Mouse (Mus musculus): ENCODE measurements around the gene Fgd3. TPM values are rescaled to one million over a fixed set of nuclear protein-coding genes. Genes with fewer than 3 reads are reported as not detected.

Gene Fgd3
- polyA plus RNA-seq, 1 experiment: not detected

DNA sequence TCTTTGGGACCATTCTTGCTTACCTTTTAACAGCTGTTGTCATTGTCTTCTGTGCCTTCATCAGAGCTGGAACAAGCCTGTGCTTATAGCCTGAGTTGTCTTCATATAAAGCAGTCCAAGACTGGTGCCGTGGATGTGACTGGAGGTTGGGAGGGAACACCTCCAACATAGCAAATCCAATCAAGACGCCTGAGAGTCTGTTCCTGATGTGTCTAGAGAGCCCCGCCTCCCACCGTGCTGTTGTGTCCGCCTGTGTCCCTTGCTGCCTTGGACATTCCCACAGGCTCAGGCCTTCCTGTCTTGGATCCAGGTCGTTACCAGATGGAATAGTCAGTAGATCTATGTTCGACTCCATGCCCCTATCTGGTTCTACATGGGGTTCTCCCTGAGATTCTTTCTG, 36.0 kb upstream of the Fgd3 start:
- TF ChIP-seq POLR2A (IDR thresholded peaks at IDR 0.05; ENCODE audit: insufficient read depth, low read depth, low read length): no peak
- no peak for TF ChIP-seq CTCF (IDR thresholded peaks at IDR 0.05; ENCODE audit: insufficient read depth, low read depth, low read length)
- H3K4me3 ChIP-seq (ENCODE audit: insufficient read depth, low read depth, low read length): no peak overlapping the region
- 76% methylated on average over 7 of the region's 7 CpGs for WGBS
- no peak overlapping the region for H3K27ac ChIP-seq (ENCODE audit: insufficient read depth, low read depth, low read length)
- peaks cover 26% of the 10 kb centered on the region for H3K4me1 ChIP-seq (ENCODE audit: control insufficient read depth, insufficient read depth, low read length)

- 70% methylated on average over 11 of the region's 11 CpGs for WGBS
- Histone ChIP-seq H3K4me3 (ENCODE audit: insufficient read depth, low read depth, low read length) (no peak overlapping the region), H3K4me1 (ENCODE audit: control insufficient read depth, insufficient read depth, low read length) (peaks cover 24% of the 10 kb centered on the region), H3K27ac (ENCODE audit: insufficient read depth, low read depth, low read length) (no peak overlapping the region)
- no peak for TF ChIP-seq POLR2A (IDR thresholded peaks at IDR 0.05; ENCODE audit: insufficient read depth, low read depth, low read length)
- TF ChIP-seq CTCF (IDR thresholded peaks at IDR 0.05; ENCODE audit: insufficient read depth, low read depth, low read length): no peak
Observed at GRCm38 (mm10) chr13:49355461-49356061, 35.5 kb upstream of the Fgd3 start.

GRCm38 (mm10) chr13:49353991-49354507, 33.9 kb upstream of the Fgd3 start:
- 50% methylated on average over 5 of the region's 5 CpGs for WGBS
- H3K27ac ChIP-seq (ENCODE audit: insufficient read depth, low read depth, low read length): 0 out of 2 replicates have a peak overlapping the region, but pooled peaks have one; percentile 8
- H3K4me1 ChIP-seq (ENCODE audit: control insufficient read depth, insufficient read depth, low read length): peaks cover 24% of the 10 kb centered on the region
- H3K4me3 ChIP-seq (ENCODE audit: insufficient read depth, low read depth, low read length): no peak overlapping the region
- no peak for TF ChIP-seq POLR2A (IDR thresholded peaks at IDR 0.05; ENCODE audit: insufficient read depth, low read depth, low read length)
- no peak for TF ChIP-seq CTCF (IDR thresholded peaks at IDR 0.05; ENCODE audit: insufficient read depth, low read depth, low read length)

DNA sequence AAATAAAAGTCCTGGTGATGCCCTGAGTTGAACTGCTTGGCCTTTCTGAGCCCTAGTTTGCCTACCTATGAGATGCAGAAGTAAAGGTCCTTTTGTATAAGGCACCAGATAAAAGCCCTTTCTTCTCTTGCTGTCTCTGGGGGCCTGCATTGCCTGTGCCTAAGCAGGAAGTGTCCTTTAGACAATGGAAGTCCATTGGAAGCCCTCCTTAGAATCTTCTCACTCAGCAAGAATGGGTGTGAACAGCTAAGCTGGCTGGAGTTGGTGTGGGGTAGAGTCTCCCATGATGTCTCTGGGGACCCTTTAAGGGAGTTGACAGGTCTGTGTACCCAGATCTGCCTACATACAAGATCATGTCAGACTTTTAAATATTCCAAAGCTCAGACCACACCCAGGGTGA, 33.3 kb upstream of the Fgd3 start:
- TF ChIP-seq CTCF (IDR thresholded peaks at IDR 0.05; ENCODE audit: insufficient read depth, low read depth, low read length) (no peak), POLR2A (IDR thresholded peaks at IDR 0.05; ENCODE audit: insufficient read depth, low read depth, low read length) (no peak)
- Histone ChIP-seq H3K27ac (ENCODE audit: insufficient read depth, low read depth, low read length) (peak overlapping the region; percentile 56; the same call in 1 of the 2 replicates), H3K4me3 (ENCODE audit: insufficient read depth, low read depth, low read length) (no peak overlapping the region), H3K4me1 (ENCODE audit: control insufficient read depth, insufficient read depth, low read length) (peaks cover 24% of the 10 kb centered on the region)

DNA sequence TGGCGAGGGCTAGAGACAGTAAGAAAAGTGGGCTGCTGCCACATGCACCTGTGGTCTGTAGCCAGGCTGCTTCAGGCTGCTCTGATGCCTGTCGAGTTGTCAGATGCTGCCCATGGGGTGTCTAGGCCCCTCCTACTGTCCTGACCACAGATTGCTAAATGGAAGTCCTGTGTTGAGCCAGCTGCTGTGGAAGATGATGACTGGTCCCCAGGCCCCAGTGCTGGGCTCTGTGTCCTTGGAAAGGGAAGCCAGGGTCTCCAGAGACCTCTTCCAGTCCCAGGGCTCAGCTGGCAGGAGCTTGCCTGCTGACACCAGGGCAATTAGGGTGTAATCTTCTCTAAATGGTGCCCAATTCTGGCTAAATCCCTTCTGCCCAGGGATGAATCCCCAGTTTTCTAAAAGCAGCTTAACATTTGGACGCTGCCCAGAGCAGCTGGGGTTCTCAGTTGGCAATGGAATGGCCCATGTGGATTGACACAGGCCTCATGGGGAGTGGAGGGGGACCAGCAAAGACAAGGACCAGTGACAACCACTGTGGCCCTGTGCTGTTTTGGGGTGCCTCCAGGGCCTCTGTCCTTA, 32.6 kb upstream of the Fgd3 start:
- TF ChIP-seq CTCF (IDR thresholded peaks at IDR 0.05; ENCODE audit: insufficient read depth, low read depth, low read length) (no peak), POLR2A (IDR thresholded peaks at IDR 0.05; ENCODE audit: insufficient read depth, low read depth, low read length) (no peak)
- WGBS: 37% methylated on average over 3 of the region's 3 CpGs
- Histone ChIP-seq H3K4me1 (ENCODE audit: control insufficient read depth, insufficient read depth, low read length) (peaks cover 24% of the 10 kb centered on the region), H3K4me3 (ENCODE audit: insufficient read depth, low read depth, low read length) (no peak overlapping the region), H3K27ac (ENCODE audit: insufficient read depth, low read depth, low read length) (peak overlapping the region; percentile 56)

DNA sequence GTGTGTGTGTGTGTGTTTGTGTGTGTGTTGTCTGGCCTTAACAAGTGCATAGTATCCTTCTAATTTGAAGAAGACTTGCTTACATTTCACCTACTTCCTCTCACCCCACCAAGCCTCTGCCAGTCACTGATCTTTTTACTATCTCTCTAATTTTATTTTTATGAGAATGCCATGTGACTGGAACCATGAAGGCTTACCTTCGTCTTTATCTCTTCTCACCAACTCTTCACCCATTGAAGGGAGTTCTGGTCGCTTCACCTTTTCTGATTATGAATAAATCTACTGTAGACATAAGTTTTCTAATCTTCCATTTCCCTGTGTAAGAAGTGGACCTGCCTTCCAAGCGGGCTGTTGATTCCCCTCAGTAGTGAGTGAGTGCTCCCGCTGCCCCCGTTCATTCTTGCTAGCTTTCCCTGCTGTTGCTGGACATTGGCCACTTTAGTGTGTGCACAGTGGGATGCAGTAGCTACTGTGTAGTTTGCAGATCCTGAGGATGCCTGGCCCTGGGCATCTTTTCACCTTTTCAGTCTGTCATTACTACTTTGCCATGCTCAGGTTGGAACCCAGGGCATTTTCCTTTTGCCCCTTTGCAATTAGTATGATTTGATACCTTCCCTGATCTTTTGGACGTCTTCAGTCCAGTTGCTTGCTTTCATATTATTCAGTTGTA, 29.9 kb upstream of the Fgd3 start:
- no peak overlapping the region for H3K4me3 ChIP-seq (ENCODE audit: insufficient read depth, low read depth, low read length)
- H3K27ac ChIP-seq (ENCODE audit: insufficient read depth, low read depth, low read length): no peak overlapping the region
- 86% methylated on average over 6 of the region's 6 CpGs for WGBS
- H3K4me1 ChIP-seq (ENCODE audit: control insufficient read depth, insufficient read depth, low read length): peaks cover 29% of the 10 kb centered on the region
- no peak for TF ChIP-seq POLR2A (IDR thresholded peaks at IDR 0.05; ENCODE audit: insufficient read depth, low read depth, low read length)
- no peak for TF ChIP-seq CTCF (IDR thresholded peaks at IDR 0.05; ENCODE audit: insufficient read depth, low read depth, low read length)

DNA sequence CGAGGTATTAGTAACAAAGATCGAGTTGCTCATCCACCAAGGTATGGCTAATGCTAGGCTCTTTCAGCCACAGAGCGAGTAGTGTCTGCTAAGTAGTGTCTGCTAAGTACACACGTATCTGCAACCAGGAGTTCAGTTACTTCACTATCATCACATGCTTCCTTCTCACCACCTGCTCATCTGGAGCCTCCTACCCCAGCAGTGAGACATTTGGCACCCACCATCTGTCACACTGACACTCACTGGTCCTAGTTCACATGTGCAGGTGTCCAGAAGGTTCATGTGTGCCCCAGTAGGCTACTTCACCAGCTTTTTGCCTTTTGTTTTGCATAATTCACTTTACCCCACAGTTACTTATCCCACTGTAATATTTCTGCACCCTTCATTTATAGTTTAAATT, 29.2 kb upstream of the Fgd3 start:
- no peak overlapping the region for H3K4me3 ChIP-seq (ENCODE audit: insufficient read depth, low read depth, low read length)
- peaks cover 35% of the 10 kb centered on the region for H3K4me1 ChIP-seq (ENCODE audit: control insufficient read depth, insufficient read depth, low read length)
- no peak for TF ChIP-seq CTCF (IDR thresholded peaks at IDR 0.05; ENCODE audit: insufficient read depth, low read depth, low read length)
- no peak for TF ChIP-seq POLR2A (IDR thresholded peaks at IDR 0.05; ENCODE audit: insufficient read depth, low read depth, low read length)
- 80% methylated on average over 4 of the region's 4 CpGs for WGBS
- H3K27ac ChIP-seq (ENCODE audit: insufficient read depth, low read depth, low read length): no peak overlapping the region

- TF ChIP-seq POLR2A (IDR thresholded peaks at IDR 0.05; ENCODE audit: insufficient read depth, low read depth, low read length): no peak
- no peak for TF ChIP-seq CTCF (IDR thresholded peaks at IDR 0.05; ENCODE audit: insufficient read depth, low read depth, low read length)
- 51% methylated on average over 2 of the region's 2 CpGs for WGBS
- Histone ChIP-seq H3K4me1 (ENCODE audit: control insufficient read depth, insufficient read depth, low read length) (peaks cover 34% of the 10 kb centered on the region), H3K27ac (ENCODE audit: insufficient read depth, low read depth, low read length) (no peak overlapping the region), H3K4me3 (ENCODE audit: insufficient read depth, low read depth, low read length) (no peak overlapping the region)
Observed at GRCm38 (mm10) chr13:49348522-49348921, 28.4 kb upstream of the Fgd3 start.

GRCm38 (mm10) chr13:49345476-49345875, 25.4 kb upstream of the Fgd3 start:
- H3K4me1 ChIP-seq (ENCODE audit: control insufficient read depth, insufficient read depth, low read length): peaks cover 32% of the 10 kb centered on the region
- TF ChIP-seq POLR2A (IDR thresholded peaks at IDR 0.05; ENCODE audit: insufficient read depth, low read depth, low read length): no peak
- no peak for TF ChIP-seq CTCF (IDR thresholded peaks at IDR 0.05; ENCODE audit: insufficient read depth, low read depth, low read length)
- H3K27ac ChIP-seq (ENCODE audit: insufficient read depth, low read depth, low read length): no peak overlapping the region
- H3K4me3 ChIP-seq (ENCODE audit: insufficient read depth, low read depth, low read length): no peak overlapping the region
- 50% methylated on average over 2 of the region's 2 CpGs for WGBS
